Mouse (Mus musculus): ENCODE data around the gene Nfam1.

DNA sequence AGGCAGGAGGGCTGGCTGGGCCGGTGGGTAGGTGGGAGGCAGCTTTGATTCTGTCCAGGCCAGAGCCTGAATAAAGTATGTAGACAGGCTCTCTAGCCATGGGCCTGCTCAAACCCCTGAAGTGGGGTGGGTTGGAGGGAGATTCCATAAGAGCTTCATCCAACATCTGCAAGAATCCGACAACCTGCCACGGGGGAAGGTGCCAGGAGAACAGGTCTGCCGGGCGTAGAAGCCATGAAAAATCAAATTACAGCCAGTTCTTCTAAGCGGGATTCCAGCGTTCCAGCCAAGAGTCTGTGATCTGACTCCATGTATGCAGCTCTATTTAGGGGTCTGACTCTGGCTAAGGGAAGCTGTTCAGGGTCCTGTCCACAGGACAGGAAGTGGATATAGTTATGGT lies 48.5 kb downstream of the Nfam1 start:
- TF ChIP-seq CTCF (IDR thresholded peaks at IDR 0.05; ENCODE audit: low read depth) (no peak), EP300 (IDR thresholded peaks at IDR 0.05; ENCODE audit: low read depth) (no peak)
